Mouse (Mus musculus) myocyte (in vitro differentiated cells): ENCODE measurements around the gene Gata2.

Experiments used
- MYOD1 ChIP-seq, 3 experiments: IDR thresholded peaks; one replicate each; pipeline ENCODE4 v1.6.1; 2011; ENCODE audit warnings: control low read depth in 2 of 3, low read depth in 2 of 3, mild to moderate bottlenecking in 2 of 3, moderate library complexity in 1 of 3; ENCODE audit not compliant: insufficient read length in 2 of 3, control insufficient read depth in 1 of 3
- POLR2A ChIP-seq: IDR thresholded peaks from one replicate; pipeline ENCODE4 v1.6.1; 2011; ENCODE audit warnings: low read depth, mild to moderate bottlenecking, control low read depth, moderate library complexity; ENCODE audit not compliant: insufficient read length
- USF1 ChIP-seq: IDR thresholded peaks from one replicate; pipeline ENCODE4 v1.6.1; 2011; ENCODE audit warnings: low read depth, mild to moderate bottlenecking, control low read depth, moderate library complexity

GRCm38 (mm10) chr6:88147411-88148003, 46.2 kb upstream of the Gata2 start:
- no peak for TF ChIP-seq POLR2A
- peak in 2 of 3 experiments; percentile 36 to 59 for TF ChIP-seq MYOD1 (IDR thresholded peaks at IDR 0.05; ENCODE audit: control insufficient read depth in 1 of 3, insufficient read length in 2 of 3, low read depth in 2 of 3)
- TF ChIP-seq USF1 = no peak
